Mouse (Mus musculus): ENCODE results near the gene Shisal1. TPM values are rescaled to one million over a fixed set of nuclear protein-coding genes. Genes with fewer than 3 reads are reported as not detected.
A peak's percentile ranks its signal among the peaks of the same experiment; 100 is the strongest.

Shisal1 gene
- polyA plus RNA-seq, 1 experiment from 2014 or later = 0.51 TPM

DNA sequence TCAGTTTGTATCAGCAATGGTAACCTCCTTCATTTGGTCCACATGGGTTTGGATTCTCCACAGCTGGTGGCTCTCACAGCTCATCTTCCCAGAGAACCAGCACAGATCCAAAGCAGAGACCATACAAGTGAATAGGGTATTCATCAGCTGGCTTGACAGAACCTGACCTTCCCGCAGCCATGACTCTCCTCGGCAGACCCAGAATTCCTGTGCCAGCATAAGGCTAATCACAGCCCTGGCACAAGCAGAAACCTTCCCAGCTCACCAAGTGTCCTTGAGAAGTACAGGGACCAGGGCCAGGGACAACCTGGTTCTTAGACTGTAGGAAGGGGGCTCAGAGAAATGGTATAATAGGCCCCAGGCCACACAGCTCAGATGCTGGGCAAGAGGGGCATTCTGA lies 6.2 kb upstream of the Shisal1 start:
- peaks cover 26% of the 10 kb centered on the region for H3K27me3 ChIP-seq (replicated peaks)

DNA sequence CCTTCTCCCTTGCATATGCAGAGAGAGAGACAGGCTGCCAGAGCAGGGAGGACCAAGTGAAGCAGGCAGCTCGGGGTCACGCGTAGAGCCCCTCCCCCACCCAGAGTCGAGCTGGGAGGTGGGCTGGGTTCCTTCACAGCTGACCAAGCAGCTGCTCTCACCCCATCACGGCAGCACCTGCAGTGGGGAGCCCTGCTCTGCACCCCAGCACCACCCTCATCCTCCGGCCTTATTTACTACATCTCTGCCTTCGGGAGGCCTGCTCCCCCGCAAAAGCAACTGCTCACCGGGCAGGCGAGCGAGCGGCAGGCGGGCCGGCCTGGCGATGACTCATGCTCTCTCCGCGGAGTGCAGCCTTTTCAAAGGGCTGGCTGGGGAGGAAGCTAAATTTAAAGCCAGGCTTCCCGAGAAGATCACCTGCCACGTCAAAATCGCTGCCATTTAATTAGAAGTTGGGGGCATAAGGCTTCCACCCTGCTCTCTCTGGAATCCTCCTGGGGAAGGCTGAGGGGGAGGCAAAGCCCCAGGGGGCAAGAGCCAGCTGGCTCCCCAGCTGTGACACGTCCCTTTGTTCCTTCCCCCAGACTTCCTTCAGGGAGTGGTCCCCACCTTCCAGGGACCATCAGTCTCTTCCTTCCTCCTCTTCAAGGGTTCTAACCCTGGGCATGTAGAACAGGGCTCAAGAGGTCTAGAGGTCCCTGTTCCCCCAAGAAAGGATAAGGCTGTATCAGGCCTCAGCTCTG lies 3.7 kb upstream of the Shisal1 start:
- no peak for ATAC-seq (ENCODE audit: insufficient number of reproducible peaks, low FRiP score)
- 2% methylated on average over 21 of the region's 21 CpGs for WGBS
- H3K4me3 ChIP-seq = peak overlapping the region; percentile 34
- H3K4me2 ChIP-seq = peak overlapping the region; percentile 69
- 0 out of 2 replicates have a peak overlapping the region, but pooled peaks have one; percentile 34 for H3K27ac ChIP-seq (ENCODE audit: poor library complexity, severe bottlenecking)
- H3K9me3 ChIP-seq (replicated peaks) = no peaks in the 10 kb centered on the region
- H3K36me3 ChIP-seq = no peaks in the 10 kb centered on the region
- H3K27me3 ChIP-seq (replicated peaks) = peaks cover 48% of the 10 kb centered on the region
- peak overlapping the region; percentile 53 for H3K9ac ChIP-seq
- H3K4me1 ChIP-seq (replicated peaks) = peaks cover 13% of the 10 kb centered on the region

More for the DNA sequence above, 6.2 kb upstream of the Shisal1 start:
- Histone ChIP-seq H3K27ac (ENCODE audit: poor library complexity, severe bottlenecking) (no peak overlapping the region), H3K4me2 (no peak overlapping the region), H3K9ac (no peak overlapping the region), H3K36me3 (no peaks in the 10 kb centered on the region), H3K4me3 (no peak overlapping the region), H3K9me3 (replicated peaks) (no peaks in the 10 kb centered on the region), H3K4me1 (replicated peaks) (peaks cover 16% of the 10 kb centered on the region)
- no peak for ATAC-seq (ENCODE audit: insufficient number of reproducible peaks, low FRiP score)
- 80% methylated on average over 2 of the region's 2 CpGs for WGBS

DNA sequence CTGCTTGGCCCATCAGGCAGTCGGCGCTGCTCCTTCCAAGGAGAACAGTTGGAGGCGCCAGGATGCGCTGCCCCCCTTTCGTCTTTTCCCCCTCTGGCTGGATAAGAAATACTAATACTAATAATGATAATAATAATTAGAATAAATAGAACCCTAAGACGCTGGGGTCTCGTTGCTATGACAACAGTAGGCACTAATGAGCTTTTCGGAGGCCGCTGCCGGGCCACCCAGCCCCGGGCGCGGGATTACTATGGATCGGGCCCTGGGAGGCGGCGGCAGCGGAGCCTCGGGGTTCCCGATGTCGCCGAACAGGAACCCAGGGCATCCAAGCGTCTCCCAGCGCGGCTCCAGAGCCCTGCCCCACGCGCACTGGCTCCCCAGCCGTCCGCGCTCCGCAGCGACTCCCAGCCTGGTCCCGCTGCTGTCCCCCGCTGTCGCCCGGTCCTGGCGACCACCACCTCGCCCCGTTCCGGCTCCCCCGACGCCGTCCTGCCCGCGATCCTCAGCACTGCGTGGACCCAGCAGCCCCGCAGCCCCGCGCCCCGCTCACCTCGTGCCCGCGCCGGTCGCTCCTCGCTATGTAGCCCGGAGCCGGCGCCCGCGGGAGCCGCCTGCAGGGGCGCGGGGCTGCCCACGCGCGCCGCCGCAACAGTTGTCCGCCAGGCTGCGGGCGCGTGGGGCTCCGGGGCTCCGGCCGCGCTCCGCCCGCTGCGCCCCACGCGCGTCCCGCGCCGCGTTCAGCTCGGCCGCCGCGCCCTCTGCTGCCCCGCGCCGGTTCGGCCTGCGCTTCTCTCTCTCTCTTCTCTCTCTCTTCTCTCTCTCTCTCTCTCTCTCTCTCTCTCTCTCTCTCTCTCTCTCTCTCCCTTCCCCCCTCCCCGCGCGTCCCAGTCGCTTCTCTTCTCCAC lies 833 bp downstream of the Shisal1 start:
- Histone ChIP-seq H3K9ac (peak overlapping the region; percentile 71), H3K4me3 (peak overlapping the region; percentile 68), H3K4me2 (peak overlapping the region; percentile 99), H3K27me3 (replicated peaks) (peaks cover 80% of the 10 kb centered on the region), H3K27ac (ENCODE audit: poor library complexity, severe bottlenecking) (no peak overlapping the region), H3K36me3 (no peaks in the 10 kb centered on the region), H3K4me1 (replicated peaks) (peaks cover 23% of the 10 kb centered on the region), H3K9me3 (replicated peaks) (no peaks in the 10 kb centered on the region)
- no peak for ATAC-seq (ENCODE audit: insufficient number of reproducible peaks, low FRiP score)
- 4% methylated on average over 66 of the region's 99 CpGs for WGBS

DNA sequence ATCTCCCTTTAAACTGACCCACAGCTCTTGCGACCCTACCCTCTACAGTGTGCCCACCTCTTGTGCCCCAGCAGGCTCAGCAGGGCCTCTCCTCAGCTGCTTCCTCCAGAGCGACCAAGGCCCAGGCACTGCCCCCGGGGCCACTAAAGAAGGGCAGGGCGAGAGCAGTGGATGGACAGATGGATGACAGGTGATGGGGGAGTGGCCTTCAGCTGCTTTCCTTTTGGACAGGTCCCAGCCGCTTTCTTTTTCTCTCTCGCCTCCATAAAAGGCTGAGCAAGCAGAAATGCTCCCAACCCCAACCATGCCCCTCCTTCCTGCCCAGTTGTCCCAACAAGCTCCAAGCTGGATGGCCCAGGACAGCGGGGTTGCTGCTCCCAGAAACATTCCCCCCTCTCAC lies 2.7 kb downstream of the Shisal1 start:
- Histone ChIP-seq H3K36me3 (no peaks in the 10 kb centered on the region), H3K27ac (ENCODE audit: poor library complexity, severe bottlenecking) (no peak overlapping the region), H3K4me1 (replicated peaks) (peaks cover 12% of the 10 kb centered on the region; the same call in 1 of the 2 replicates), H3K27me3 (replicated peaks) (peaks cover 95% of the 10 kb centered on the region), H3K9ac (no peak overlapping the region), H3K4me3 (no peak overlapping the region), H3K4me2 (no peak overlapping the region), H3K9me3 (replicated peaks) (no peaks in the 10 kb centered on the region)
- ATAC-seq (ENCODE audit: insufficient number of reproducible peaks, low FRiP score) = no peak
- 29% methylated on average over 7 of the region's 7 CpGs for WGBS

DNA sequence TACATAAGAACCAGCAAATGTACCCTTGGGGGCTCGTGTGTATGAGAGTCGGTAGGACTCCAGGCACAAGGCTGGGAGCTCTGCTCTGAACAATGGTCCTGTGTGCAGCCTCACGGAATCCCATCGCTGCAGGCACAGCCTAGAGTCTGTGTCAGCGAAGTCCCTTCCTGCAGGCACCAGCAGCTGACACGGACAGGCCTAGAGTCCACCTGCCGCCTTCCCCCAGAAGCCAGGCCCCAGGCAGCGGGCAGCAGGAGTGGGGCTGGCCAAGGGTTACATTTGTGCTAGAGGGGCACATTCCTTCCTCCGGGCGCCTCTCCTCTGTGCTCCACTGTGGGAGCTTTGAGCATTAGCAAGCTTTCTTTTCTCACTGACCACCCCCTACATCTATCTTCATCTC lies 3.3 kb downstream of the Shisal1 start:
- Histone ChIP-seq H3K36me3 (no peaks in the 10 kb centered on the region), H3K27me3 (replicated peaks) (peaks cover 95% of the 10 kb centered on the region), H3K4me3 (no peak overlapping the region), H3K4me1 (replicated peaks) (peaks cover 12% of the 10 kb centered on the region; the same call in 1 of the 2 replicates), H3K27ac (ENCODE audit: poor library complexity, severe bottlenecking) (no peak overlapping the region), H3K9me3 (replicated peaks) (no peaks in the 10 kb centered on the region), H3K9ac (no peak overlapping the region), H3K4me2 (no peak overlapping the region)
- 56% methylated on average over 10 of the region's 10 CpGs for WGBS
- ATAC-seq (ENCODE audit: insufficient number of reproducible peaks, low FRiP score) = no peak; the same call in 1 of the 2 replicates

DNA sequence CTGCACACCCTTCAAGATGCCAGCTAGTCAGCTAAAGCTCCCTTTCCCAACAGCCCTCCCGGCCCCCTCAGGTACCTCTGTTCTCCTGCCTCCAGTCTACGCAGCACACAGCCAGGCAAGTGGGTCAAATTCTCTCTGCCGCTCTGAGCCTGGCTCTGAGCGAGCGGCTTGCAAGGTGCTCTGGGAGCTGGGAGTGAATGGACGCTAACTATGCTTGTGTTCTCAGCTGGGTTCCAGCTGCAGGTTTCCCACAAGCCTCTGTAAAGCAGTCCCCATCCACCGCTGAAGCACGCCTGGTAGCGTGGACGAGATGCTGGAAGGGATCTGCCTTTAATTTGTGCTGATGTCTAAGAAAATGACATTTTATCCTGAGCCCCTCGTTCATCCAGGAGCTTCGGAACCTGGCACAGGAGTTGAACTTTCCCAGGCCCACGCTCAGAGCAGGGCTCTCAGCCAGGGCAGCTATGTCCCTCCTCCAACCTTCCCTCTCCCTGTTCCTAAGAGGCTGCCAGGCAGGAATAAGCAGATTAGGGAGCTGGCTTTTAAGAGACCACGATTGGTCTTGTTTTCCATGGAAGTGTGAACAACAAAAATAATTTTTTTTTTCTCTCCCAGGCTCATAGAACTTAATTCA lies 5.1 kb downstream of the Shisal1 start:
- Histone ChIP-seq H3K4me3 (no peak overlapping the region), H3K4me2 (no peak overlapping the region), H3K36me3 (no peaks in the 10 kb centered on the region), H3K9me3 (replicated peaks) (no peaks in the 10 kb centered on the region), H3K27me3 (replicated peaks) (peaks cover 79% of the 10 kb centered on the region), H3K9ac (no peak overlapping the region), H3K27ac (ENCODE audit: poor library complexity, severe bottlenecking) (no peak overlapping the region), H3K4me1 (replicated peaks) (peaks cover 12% of the 10 kb centered on the region; the same call in 1 of the 2 replicates)
- no peak for ATAC-seq (ENCODE audit: insufficient number of reproducible peaks, low FRiP score)
- 49% methylated on average over 14 of the region's 14 CpGs for WGBS

DNA sequence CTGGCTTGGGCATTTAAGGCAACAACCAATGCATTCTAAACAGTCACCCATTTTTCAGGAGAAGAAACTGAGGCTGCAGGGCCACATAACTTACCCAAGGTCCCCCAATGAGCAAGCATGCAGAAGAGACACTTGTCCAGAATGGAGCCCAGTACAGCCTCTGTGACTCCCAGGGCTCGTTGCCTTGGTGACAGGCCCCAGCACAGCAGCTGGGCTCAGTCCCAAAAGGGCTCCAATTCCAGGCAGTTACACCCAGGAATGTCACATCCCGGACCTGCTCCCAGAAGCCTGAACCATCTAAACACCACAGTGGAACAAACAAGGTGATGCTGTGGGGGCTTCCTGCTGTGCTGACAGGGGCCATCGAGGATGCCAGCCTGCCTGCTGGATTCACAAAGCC lies 6.1 kb downstream of the Shisal1 start:
- Histone ChIP-seq H3K27ac (ENCODE audit: poor library complexity, severe bottlenecking) (no peak overlapping the region), H3K36me3 (no peaks in the 10 kb centered on the region), H3K4me1 (replicated peaks) (peaks cover 12% of the 10 kb centered on the region; the same call in 1 of the 2 replicates), H3K4me2 (no peak overlapping the region), H3K9me3 (replicated peaks) (no peaks in the 10 kb centered on the region), H3K4me3 (no peak overlapping the region), H3K27me3 (replicated peaks) (peaks cover 72% of the 10 kb centered on the region), H3K9ac (no peak overlapping the region)
- 52% methylated on average over 3 of the region's 3 CpGs for WGBS
- ATAC-seq (ENCODE audit: insufficient number of reproducible peaks, low FRiP score) = no peak

DNA sequence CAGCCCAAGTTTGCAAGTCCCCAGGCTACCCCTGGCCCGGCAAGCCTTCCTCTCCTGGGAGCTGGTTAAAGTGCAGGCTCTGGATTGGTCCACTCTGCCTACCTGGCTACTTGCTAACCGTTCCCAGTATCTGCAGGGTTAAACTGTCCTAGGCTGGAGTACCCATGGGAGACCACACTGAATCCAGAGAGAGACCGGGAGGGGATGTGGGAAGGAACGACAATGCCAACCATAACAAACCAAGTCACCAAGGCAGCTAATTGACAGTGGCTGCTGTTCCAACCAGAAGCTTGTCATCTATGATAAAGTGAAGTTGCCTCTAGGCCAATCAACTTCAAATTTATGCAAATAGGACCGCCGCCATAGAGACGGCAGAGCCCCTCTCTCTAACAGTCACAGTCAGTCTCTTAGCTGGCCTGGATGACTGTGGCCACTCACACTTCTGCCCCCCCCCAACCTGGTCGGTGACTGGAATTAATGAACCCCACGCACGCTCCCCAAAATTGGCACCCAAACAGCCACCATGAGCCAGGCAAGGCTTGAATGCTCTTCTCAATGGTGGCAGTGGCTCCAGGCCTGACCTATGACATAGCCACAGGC lies 13.2 kb downstream of the Shisal1 start:
- Histone ChIP-seq H3K4me1 (replicated peaks) (peaks cover 6% of the 10 kb centered on the region; the same call in 1 of the 2 replicates), H3K27ac (ENCODE audit: poor library complexity, severe bottlenecking) (no peak overlapping the region), H3K27me3 (replicated peaks) (peaks cover 5% of the 10 kb centered on the region), H3K9ac (no peak overlapping the region), H3K4me3 (no peak overlapping the region), H3K9me3 (replicated peaks) (no peaks in the 10 kb centered on the region), H3K4me2 (no peak overlapping the region), H3K36me3 (no peaks in the 10 kb centered on the region)
- no peak for ATAC-seq (ENCODE audit: insufficient number of reproducible peaks, low FRiP score)
- WGBS = 74% methylated on average over 10 of the region's 10 CpGs

DNA sequence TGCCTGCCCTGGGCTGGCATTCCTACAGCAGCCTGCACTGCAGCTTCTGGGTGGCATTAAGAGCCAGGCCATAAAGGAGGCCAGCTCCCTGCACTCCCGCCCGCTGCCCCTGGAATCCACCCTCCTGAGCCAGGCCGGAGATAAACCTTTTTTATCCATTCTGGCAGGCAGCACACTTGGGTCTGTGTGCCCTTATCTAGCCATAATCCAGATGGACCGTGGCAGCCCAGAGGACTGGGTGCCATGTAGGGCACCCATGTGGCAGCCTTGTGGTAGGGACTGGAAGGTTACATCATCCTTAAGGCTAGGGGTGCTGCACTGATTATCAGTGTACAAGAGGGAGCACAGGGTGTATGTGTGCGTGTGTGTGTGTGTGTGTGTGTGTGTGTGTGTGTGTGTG lies 16.4 kb downstream of the Shisal1 start:
- Histone ChIP-seq H3K4me3 (no peak overlapping the region), H3K4me1 (replicated peaks) (peaks cover 6% of the 10 kb centered on the region; the same call in 1 of the 2 replicates), H3K9ac (no peak overlapping the region), H3K4me2 (no peak overlapping the region), H3K9me3 (replicated peaks) (no peaks in the 10 kb centered on the region), H3K36me3 (no peaks in the 10 kb centered on the region), H3K27me3 (replicated peaks) (peaks cover 21% of the 10 kb centered on the region), H3K27ac (ENCODE audit: poor library complexity, severe bottlenecking) (no peak overlapping the region)
- 0 out of 2 replicates have a peak, but pooled peaks have one; percentile 16 for ATAC-seq (ENCODE audit: insufficient number of reproducible peaks, low FRiP score)
- WGBS = 40% methylated on average over 5 of the region's 5 CpGs

DNA sequence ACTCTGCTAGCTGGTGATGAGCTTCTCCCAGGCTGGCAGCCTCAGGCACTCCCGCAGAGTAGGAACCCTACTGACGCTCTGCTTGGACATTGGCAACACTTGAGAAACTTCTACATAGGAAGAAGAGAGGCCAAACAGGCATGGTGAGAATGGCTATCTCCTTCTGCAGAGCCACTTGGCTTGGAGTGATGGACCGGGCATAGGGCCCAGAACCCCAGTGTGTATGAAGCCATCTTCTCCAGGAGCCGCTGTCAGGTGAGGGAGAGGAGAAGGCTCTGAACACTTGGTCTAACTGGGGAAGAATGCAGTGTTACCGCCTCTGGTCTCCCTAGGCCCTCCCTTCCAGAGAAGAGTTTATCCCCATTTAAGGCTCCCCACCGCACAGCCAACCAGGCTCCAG lies 19.3 kb downstream of the Shisal1 start:
- H3K4me1 ChIP-seq (replicated peaks) = peaks cover 18% of the 10 kb centered on the region

More for the DNA sequence above, 19.3 kb downstream of the Shisal1 start:
- no peaks in the 10 kb centered on the region for H3K9me3 ChIP-seq (replicated peaks)
- no peak overlapping the region for H3K4me2 ChIP-seq
- no peak for ATAC-seq (ENCODE audit: insufficient number of reproducible peaks, low FRiP score)
- H3K9ac ChIP-seq = no peak overlapping the region
- 83% methylated on average over 6 of the region's 6 CpGs for WGBS
- H3K27ac ChIP-seq (ENCODE audit: poor library complexity, severe bottlenecking) = no peak overlapping the region
- peaks cover 28% of the 10 kb centered on the region for H3K27me3 ChIP-seq (replicated peaks)
- no peak overlapping the region for H3K4me3 ChIP-seq
- H3K36me3 ChIP-seq = no peaks in the 10 kb centered on the region

Data from heart, embryonic 12.5 days (tissue).